Mouse (Mus musculus): ENCODE measurements at regions not wholly inside any gene's neighbourhood (a gene's known extent, or its start where the extent isn't known, plus 50 kb on each side); places are given as distances from the start of the nearest gene placed in this dataset.

DNA sequence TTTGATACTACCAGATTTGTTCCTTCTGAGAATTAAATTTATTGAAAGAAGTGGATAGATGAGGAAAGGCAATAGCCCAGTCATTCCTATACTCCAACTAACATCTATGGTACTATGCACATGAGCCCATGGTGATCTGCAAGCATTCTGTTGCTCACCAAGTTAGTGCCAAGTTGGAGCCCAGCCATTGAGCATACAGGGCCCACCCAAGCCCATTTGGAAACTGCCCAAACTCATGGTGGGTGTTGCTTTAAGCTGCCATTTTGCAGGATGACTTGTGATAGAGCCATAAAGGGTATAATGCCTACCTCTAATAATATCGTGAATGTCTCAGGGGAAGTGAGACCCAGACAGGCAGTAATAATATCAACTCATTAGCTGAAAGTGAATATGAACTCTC lies 294.2 kb upstream of the Nrp1 start:
- no peak overlapping the region for H3K4me3 ChIP-seq (ENCODE audit: low read length)
- no peaks in the 10 kb centered on the region for H3K27me3 ChIP-seq (replicated peaks; ENCODE audit: control insufficient read depth, insufficient read depth, low read length)
- no peak overlapping the region for H3K4me2 ChIP-seq (ENCODE audit: low read depth, low read length)
- WGBS, result 86% methylated on average over 1 of the region's 1 CpGs
- H3K4me1 ChIP-seq (ENCODE audit: control insufficient read depth, insufficient read depth, low read length), result no peaks in the 10 kb centered on the region
- no peaks in the 10 kb centered on the region for H3K9me3 ChIP-seq (ENCODE audit: control insufficient read depth, low read length)
- no peaks in the 10 kb centered on the region for H3K36me3 ChIP-seq (ENCODE audit: control insufficient read depth, insufficient read depth, low read length)
- no peak overlapping the region for H3K27ac ChIP-seq (ENCODE audit: low read length)
- H3K9ac ChIP-seq (ENCODE audit: low read depth, low read length), result no peak overlapping the region
- no peak for ATAC-seq

DNA sequence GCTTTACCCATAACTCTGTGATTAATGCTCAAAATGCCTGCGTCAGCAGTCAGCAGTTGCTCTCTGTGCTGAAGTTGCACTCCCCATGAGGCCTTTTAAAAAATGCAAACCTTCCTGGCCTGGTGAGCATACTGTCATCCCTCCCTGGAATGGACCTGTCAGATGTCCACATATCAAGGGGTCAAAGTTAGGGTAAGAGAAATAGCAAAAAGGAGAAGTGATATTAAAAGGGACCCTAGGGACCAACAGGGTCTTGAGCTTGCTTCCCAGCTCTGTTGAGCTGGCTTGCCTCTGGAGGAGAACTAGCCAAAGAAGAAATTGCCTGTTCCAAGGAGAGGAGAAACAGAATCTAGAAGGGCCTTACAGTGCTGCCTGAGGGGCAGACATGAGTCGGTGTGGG lies 293.3 kb upstream of the Nrp1 start:
- no peaks in the 10 kb centered on the region for H3K36me3 ChIP-seq (ENCODE audit: control insufficient read depth, insufficient read depth, low read length)

DNA sequence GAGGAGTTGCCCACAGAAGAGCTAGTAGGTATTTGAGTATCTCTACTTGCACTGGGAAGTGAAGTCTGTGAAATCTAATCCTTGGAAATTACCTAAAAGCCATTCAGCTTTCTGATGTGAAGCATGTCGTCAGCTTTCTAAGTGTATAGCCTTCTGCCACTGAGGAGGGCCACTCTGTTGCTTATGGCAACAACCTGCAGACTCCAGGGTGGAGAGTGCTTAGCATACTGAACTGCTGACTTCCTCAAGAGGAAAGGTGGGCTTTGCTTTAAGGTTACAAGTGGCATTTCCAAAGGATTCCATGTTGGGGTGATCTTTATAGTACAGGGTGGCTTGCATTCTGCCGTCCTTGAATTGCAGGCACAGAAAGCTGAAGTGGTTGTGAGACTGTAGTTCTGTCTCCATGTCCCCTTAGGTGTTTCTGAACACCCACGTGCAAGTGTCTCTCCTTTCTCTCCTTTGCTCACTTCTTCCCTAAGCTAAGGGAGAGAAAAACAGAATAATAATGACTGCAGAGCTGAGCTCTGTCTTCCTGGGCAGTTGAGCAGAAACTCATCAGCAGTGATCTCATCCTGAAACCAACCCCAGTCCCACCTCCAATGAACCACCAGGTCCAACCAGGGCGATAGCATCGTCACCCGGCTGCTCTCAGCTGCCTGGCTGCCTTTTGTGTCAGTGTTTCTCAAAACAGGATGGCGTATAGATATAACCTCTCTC lies 292.3 kb upstream of the Nrp1 start:
- H3K27me3 ChIP-seq (replicated peaks; ENCODE audit: control insufficient read depth, insufficient read depth, low read length), result no peaks in the 10 kb centered on the region
- H3K9ac ChIP-seq (ENCODE audit: low read depth, low read length), result no peak overlapping the region
- H3K4me3 ChIP-seq (ENCODE audit: low read length), result no peak overlapping the region
- H3K27ac ChIP-seq (ENCODE audit: low read length), result no peak overlapping the region
- WGBS, result 78% methylated on average over 7 of the region's 7 CpGs
- H3K36me3 ChIP-seq (ENCODE audit: control insufficient read depth, insufficient read depth, low read length), result no peaks in the 10 kb centered on the region
- H3K4me1 ChIP-seq (ENCODE audit: control insufficient read depth, insufficient read depth, low read length), result no peaks in the 10 kb centered on the region
- H3K9me3 ChIP-seq (ENCODE audit: control insufficient read depth, low read length), result no peaks in the 10 kb centered on the region
- ATAC-seq, result no peak
- H3K4me2 ChIP-seq (ENCODE audit: low read depth, low read length), result no peak overlapping the region

More for the DNA sequence above, 293.3 kb upstream of the Nrp1 start:
- Histone ChIP-seq H3K4me2 (ENCODE audit: low read depth, low read length) (no peak overlapping the region), H3K27me3 (replicated peaks; ENCODE audit: control insufficient read depth, insufficient read depth, low read length) (no peaks in the 10 kb centered on the region), H3K9ac (ENCODE audit: low read depth, low read length) (no peak overlapping the region), H3K4me3 (ENCODE audit: low read length) (no peak overlapping the region), H3K4me1 (ENCODE audit: control insufficient read depth, insufficient read depth, low read length) (no peaks in the 10 kb centered on the region), H3K9me3 (ENCODE audit: control insufficient read depth, low read length) (no peaks in the 10 kb centered on the region), H3K27ac (ENCODE audit: low read length) (no peak overlapping the region)
- no peak for ATAC-seq
- 83% methylated on average over 2 of the region's 2 CpGs for WGBS

DNA sequence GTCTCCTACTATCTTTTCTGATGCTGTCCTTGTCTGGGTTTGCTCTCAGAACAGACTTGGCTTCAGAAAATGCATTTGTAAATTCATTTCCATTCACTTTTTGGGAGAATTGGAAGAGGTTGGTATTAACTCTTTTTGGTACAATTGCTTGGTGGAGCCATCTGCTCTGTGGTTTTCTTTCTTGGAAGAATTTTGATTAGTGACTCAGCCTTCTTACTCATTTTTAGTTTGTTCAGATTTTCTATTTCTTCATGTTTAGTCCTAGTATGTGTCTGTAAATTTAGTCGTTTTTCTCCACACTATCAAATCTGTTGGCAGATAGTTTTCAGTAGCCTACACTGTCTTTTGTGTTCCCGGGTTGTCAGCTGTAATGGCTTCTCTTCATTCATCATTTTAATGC lies 288.7 kb upstream of the Nrp1 start:
- 60% methylated on average over 2 of the region's 2 CpGs for WGBS
- Histone ChIP-seq H3K27me3 (replicated peaks; ENCODE audit: control insufficient read depth, insufficient read depth, low read length) (no peaks in the 10 kb centered on the region), H3K36me3 (ENCODE audit: control insufficient read depth, insufficient read depth, low read length) (no peaks in the 10 kb centered on the region), H3K9me3 (ENCODE audit: control insufficient read depth, low read length) (no peaks in the 10 kb centered on the region), H3K4me2 (ENCODE audit: low read depth, low read length) (no peak overlapping the region), H3K9ac (ENCODE audit: low read depth, low read length) (no peak overlapping the region), H3K4me3 (ENCODE audit: low read length) (no peak overlapping the region), H3K4me1 (ENCODE audit: control insufficient read depth, insufficient read depth, low read length) (no peaks in the 10 kb centered on the region), H3K27ac (ENCODE audit: low read length) (no peak overlapping the region)
- ATAC-seq, result no peak

DNA sequence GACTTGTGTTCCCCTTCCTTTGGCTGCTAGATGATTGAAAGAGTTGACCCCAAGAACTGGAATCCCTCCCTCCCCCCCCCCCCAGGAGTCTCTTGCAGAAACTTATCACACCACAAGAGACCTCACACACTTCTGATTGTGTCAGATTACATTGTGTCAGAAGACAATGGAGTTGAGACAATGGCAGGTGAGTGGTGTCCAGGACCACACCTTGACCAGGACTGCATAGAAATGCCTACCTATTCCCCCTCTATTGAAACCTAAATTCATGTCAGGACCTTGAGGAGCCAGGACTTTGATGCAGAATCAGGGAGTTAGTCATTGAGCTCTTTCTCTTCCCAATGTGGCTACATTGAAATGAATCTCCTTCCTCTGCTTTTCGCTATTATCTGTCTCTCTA lies 282.8 kb upstream of the Nrp1 start:
- Histone ChIP-seq H3K27me3 (replicated peaks; ENCODE audit: control insufficient read depth, insufficient read depth, low read length) (no peaks in the 10 kb centered on the region), H3K4me2 (ENCODE audit: low read depth, low read length) (no peak overlapping the region), H3K9me3 (ENCODE audit: control insufficient read depth, low read length) (no peaks in the 10 kb centered on the region), H3K4me3 (ENCODE audit: low read length) (no peak overlapping the region), H3K4me1 (ENCODE audit: control insufficient read depth, insufficient read depth, low read length) (no peaks in the 10 kb centered on the region), H3K9ac (ENCODE audit: low read depth, low read length) (no peak overlapping the region), H3K27ac (ENCODE audit: low read length) (no peak overlapping the region), H3K36me3 (ENCODE audit: control insufficient read depth, insufficient read depth, low read length) (no peaks in the 10 kb centered on the region)
- 96% methylated on average over 1 of the region's 1 CpGs for WGBS
- ATAC-seq, result no peak

DNA sequence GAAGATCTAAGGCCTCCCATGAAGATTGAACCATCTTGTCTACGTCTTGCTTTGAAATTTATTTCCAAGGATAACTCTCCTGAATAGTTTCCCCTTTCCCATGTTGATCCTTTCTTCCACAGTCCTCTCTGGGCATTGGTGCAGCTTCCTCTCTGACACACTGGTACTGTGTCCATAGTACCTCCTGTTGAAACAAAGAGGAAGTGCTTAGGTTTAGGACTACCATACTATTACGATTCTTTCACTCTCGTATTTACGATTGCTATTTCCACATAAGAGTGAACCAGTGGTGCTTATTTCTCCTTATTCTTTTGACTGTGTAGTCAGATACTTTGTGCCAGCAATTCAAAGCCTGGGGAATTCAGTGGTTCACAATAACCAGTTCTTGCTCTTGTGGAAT lies 282.2 kb upstream of the Nrp1 start:
- Histone ChIP-seq H3K36me3 (ENCODE audit: control insufficient read depth, insufficient read depth, low read length) (no peaks in the 10 kb centered on the region), H3K9me3 (ENCODE audit: control insufficient read depth, low read length) (no peaks in the 10 kb centered on the region), H3K4me3 (ENCODE audit: low read length) (no peak overlapping the region), H3K9ac (ENCODE audit: low read depth, low read length) (no peak overlapping the region), H3K4me2 (ENCODE audit: low read depth, low read length) (no peak overlapping the region), H3K27me3 (replicated peaks; ENCODE audit: control insufficient read depth, insufficient read depth, low read length) (no peaks in the 10 kb centered on the region), H3K27ac (ENCODE audit: low read length) (no peak overlapping the region), H3K4me1 (ENCODE audit: control insufficient read depth, insufficient read depth, low read length) (no peaks in the 10 kb centered on the region)
- no peak for ATAC-seq
- 87% methylated on average over 4 of the region's 4 CpGs for WGBS

DNA sequence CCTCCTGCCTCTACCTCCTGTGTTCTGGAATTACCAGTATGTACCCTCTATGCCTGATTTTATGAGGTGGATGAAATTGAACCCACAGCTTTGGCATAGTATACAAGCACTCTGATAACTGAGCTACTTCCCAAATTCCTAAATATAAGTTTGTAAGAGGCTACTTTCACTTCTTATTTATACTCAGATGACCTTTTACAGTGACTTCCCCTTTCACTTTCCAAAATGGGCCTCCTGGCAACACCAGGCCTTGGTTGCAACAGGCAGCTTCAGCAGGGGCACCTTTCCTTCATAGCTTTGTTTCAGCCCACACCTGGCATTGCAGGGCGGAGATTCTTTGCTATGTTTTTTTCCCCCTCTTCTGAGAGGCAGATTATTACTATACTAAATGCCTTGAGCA lies 279.7 kb upstream of the Nrp1 start:
- Histone ChIP-seq H3K9ac (ENCODE audit: low read depth, low read length) (no peak overlapping the region), H3K36me3 (ENCODE audit: control insufficient read depth, insufficient read depth, low read length) (no peaks in the 10 kb centered on the region), H3K9me3 (ENCODE audit: control insufficient read depth, low read length) (no peaks in the 10 kb centered on the region), H3K27ac (ENCODE audit: low read length) (no peak overlapping the region), H3K27me3 (replicated peaks; ENCODE audit: control insufficient read depth, insufficient read depth, low read length) (no peaks in the 10 kb centered on the region), H3K4me3 (ENCODE audit: low read length) (no peak overlapping the region), H3K4me1 (ENCODE audit: control insufficient read depth, insufficient read depth, low read length) (no peaks in the 10 kb centered on the region), H3K4me2 (ENCODE audit: low read depth, low read length) (no peak overlapping the region)
- no peak for ATAC-seq
- 86% methylated on average over 1 of the region's 1 CpGs for WGBS

DNA sequence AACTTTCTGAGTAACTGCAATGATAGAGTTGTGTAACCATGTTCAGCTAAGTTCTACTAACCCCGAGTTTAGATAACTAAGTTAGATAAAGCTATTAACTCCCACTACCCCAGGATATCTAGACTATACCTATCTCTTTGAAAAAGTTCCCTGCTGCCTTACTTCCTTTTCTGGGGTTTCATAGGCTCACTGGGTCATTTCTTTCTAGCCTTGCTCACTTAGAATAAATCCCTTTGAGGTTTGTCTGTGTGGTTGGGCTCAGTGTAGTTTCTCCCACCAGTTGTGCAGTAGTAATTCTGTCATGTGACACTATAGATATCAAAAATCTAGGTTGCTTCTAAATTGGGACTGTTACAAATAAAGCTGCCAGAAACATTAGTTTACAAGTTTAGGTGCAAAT lies 272.6 kb upstream of the Nrp1 start:
- no peaks in the 10 kb centered on the region for H3K27me3 ChIP-seq (replicated peaks; ENCODE audit: control insufficient read depth, insufficient read depth, low read length)
- H3K9me3 ChIP-seq (ENCODE audit: control insufficient read depth, low read length), result no peaks in the 10 kb centered on the region
- H3K27ac ChIP-seq (ENCODE audit: low read length), result no peak overlapping the region
- no peaks in the 10 kb centered on the region for H3K4me1 ChIP-seq (ENCODE audit: control insufficient read depth, insufficient read depth, low read length)
- no peaks in the 10 kb centered on the region for H3K36me3 ChIP-seq (ENCODE audit: control insufficient read depth, insufficient read depth, low read length)
- 73% methylated on average over 1 of the region's 1 CpGs for WGBS
- H3K4me3 ChIP-seq (ENCODE audit: low read length), result no peak overlapping the region
- H3K4me2 ChIP-seq (ENCODE audit: low read depth, low read length), result no peak overlapping the region
- no peak for ATAC-seq
- no peak overlapping the region for H3K9ac ChIP-seq (ENCODE audit: low read depth, low read length)

DNA sequence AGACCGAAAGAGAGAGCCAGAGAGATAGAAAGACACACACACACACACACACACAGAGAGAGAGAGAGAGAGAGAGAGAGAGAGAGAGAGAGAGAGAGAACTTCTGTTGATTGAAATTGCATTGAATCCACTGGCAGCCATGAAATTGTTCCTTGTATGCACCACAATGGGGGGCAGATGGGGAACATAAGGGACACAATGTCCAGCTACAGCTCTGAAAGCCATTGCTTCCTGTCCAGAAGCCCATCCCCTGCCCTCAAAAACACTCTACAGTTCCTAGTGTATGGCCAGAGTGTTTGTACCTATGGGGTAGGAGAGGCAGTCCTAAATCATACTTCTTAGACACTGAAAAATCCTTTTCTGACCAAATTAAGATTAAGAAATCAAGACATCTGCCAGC lies 270.9 kb upstream of the Nrp1 start:
- no peak for ATAC-seq
- WGBS, result 81% methylated on average over 1 of the region's 1 CpGs

DNA sequence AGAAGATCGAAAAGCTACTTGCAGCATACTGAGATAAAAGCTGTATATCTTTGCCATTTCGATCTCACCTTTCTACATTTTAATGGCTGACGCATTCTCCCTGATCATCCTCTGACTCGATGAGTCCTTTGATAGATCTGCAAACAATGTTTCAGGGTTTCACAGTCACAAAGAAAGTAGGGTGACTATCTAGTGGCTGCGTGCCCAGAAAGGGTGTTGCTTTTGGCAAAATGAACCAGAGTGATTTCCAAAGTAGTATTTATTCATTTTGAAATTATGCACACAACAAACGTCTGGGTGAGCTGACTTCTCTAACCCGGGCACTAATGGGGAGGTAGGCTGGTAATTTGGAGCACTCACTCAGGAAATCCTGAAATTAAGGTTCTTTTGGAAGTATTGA lies 265.6 kb upstream of the Nrp1 start:
- H3K9me3 ChIP-seq (ENCODE audit: control insufficient read depth, low read length), result no peaks in the 10 kb centered on the region
- H3K4me2 ChIP-seq (ENCODE audit: low read depth, low read length), result no peak overlapping the region
- no peak overlapping the region for H3K4me3 ChIP-seq (ENCODE audit: low read length)
- no peak overlapping the region for H3K9ac ChIP-seq (ENCODE audit: low read depth, low read length)
- 87% methylated on average over 7 of the region's 7 CpGs for WGBS
- H3K27ac ChIP-seq (ENCODE audit: low read length), result no peak overlapping the region
- H3K36me3 ChIP-seq (ENCODE audit: control insufficient read depth, insufficient read depth, low read length), result no peaks in the 10 kb centered on the region
- ATAC-seq, result no peak
- no peaks in the 10 kb centered on the region for H3K4me1 ChIP-seq (ENCODE audit: control insufficient read depth, insufficient read depth, low read length)
- H3K27me3 ChIP-seq (replicated peaks; ENCODE audit: control insufficient read depth, insufficient read depth, low read length), result no peaks in the 10 kb centered on the region

More for the DNA sequence above, 270.9 kb upstream of the Nrp1 start:
- Histone ChIP-seq H3K4me2 (ENCODE audit: low read depth, low read length) (no peak overlapping the region), H3K4me3 (ENCODE audit: low read length) (no peak overlapping the region), H3K36me3 (ENCODE audit: control insufficient read depth, insufficient read depth, low read length) (no peaks in the 10 kb centered on the region), H3K4me1 (ENCODE audit: control insufficient read depth, insufficient read depth, low read length) (no peaks in the 10 kb centered on the region), H3K9me3 (ENCODE audit: control insufficient read depth, low read length) (no peaks in the 10 kb centered on the region), H3K27me3 (replicated peaks; ENCODE audit: control insufficient read depth, insufficient read depth, low read length) (no peaks in the 10 kb centered on the region), H3K27ac (ENCODE audit: low read length) (no peak overlapping the region), H3K9ac (ENCODE audit: low read depth, low read length) (no peak overlapping the region)

Measured in intestine, embryonic 16.5 days (tissue).